Mouse (Mus musculus): ENCODE data around the gene Dnmbp. TPM values are rescaled to one million over a fixed set of nuclear protein-coding genes. Genes with fewer than 3 reads are reported as not detected.

Dnmbp gene
- polyA plus RNA-seq, 1 experiment from 2014 or later, result 4.8 TPM

- peak overlapping the region; percentile 60 for H3K4me2 ChIP-seq (ENCODE audit: low read depth, low read length)
- no peaks in the 10 kb centered on the region for H3K9me3 ChIP-seq (ENCODE audit: low read length)
- H3K36me3 ChIP-seq (replicated peaks; ENCODE audit: insufficient read depth, low read length), result no peaks in the 10 kb centered on the region
- H3K27ac ChIP-seq (ENCODE audit: low read depth), result peak overlapping the region; percentile 84
- H3K9ac ChIP-seq (replicated peaks), result peak overlapping the region; percentile 34
- TF ChIP-seq CTCF (IDR thresholded peaks at IDR 0.05; ENCODE audit: low read depth) (no peak), EP300 (IDR thresholded peaks at IDR 0.05; ENCODE audit: low read depth) (no peak)
- ATAC-seq, result peak; percentile 54
- H3K4me3 ChIP-seq (ENCODE audit: low read depth, low read length), result peak overlapping the region; percentile 32
- DNase-seq, result no peak
- 49% methylated on average over 5 of the region's 5 CpGs for WGBS (ENCODE audit: insufficient replicate concordance)
- peaks cover 10% of the 10 kb centered on the region for H3K4me1 ChIP-seq (ENCODE audit: insufficient read depth)
- no peaks in the 10 kb centered on the region for H3K27me3 ChIP-seq (ENCODE audit: insufficient read depth, low read length)
Measured at GRCm38 (mm10) chr19:43890487-43890886, 49.5 kb downstream of the Dnmbp start.

GRCm38 (mm10) chr19:43887725-43888124 is 52.3 kb downstream of the Dnmbp start:
- H3K4me3 ChIP-seq (ENCODE audit: low read depth, low read length), result peak overlapping the region; percentile 14; the same call in 1 of the 2 replicates
- DNase-seq (no peak), ATAC-seq (peak; percentile 43)
- no peaks in the 10 kb centered on the region for H3K36me3 ChIP-seq (replicated peaks; ENCODE audit: insufficient read depth, low read length)
- H3K9me3 ChIP-seq (ENCODE audit: low read length), result no peaks in the 10 kb centered on the region
- TF ChIP-seq EP300 (IDR thresholded peaks at IDR 0.05; ENCODE audit: low read depth) (no peak), CTCF (IDR thresholded peaks at IDR 0.05; ENCODE audit: low read depth) (no peak)
- no peaks in the 10 kb centered on the region for H3K27me3 ChIP-seq (ENCODE audit: insufficient read depth, low read length)
- peak overlapping the region; percentile 50 for H3K27ac ChIP-seq (ENCODE audit: low read depth)
- peak overlapping the region; percentile 60 for H3K4me2 ChIP-seq (ENCODE audit: low read depth, low read length)
- 66% methylated on average over 2 of the region's 2 CpGs for WGBS (ENCODE audit: insufficient replicate concordance)
- no peak overlapping the region; the same call in 1 of the 2 replicates for H3K9ac ChIP-seq (replicated peaks)
- H3K4me1 ChIP-seq (ENCODE audit: insufficient read depth), result peaks cover 22% of the 10 kb centered on the region

- no peaks in the 10 kb centered on the region for H3K27me3 ChIP-seq (ENCODE audit: insufficient read depth, low read length)
- 0 out of 2 replicates have a peak overlapping the region, but pooled peaks have one; percentile 14 for H3K4me3 ChIP-seq (ENCODE audit: low read depth, low read length)
- ATAC-seq (no peak), DNase-seq (no peak)
- peak overlapping the region; percentile 50 for H3K27ac ChIP-seq (ENCODE audit: low read depth)
- TF ChIP-seq EP300 (IDR thresholded peaks at IDR 0.05; ENCODE audit: low read depth) (no peak), CTCF (IDR thresholded peaks at IDR 0.05; ENCODE audit: low read depth) (0 out of 2 replicates have a peak, but pooled peaks have one; percentile 14)
- H3K9ac ChIP-seq (replicated peaks), result no peak overlapping the region
- H3K4me1 ChIP-seq (ENCODE audit: insufficient read depth), result peaks cover 22% of the 10 kb centered on the region
- H3K4me2 ChIP-seq (ENCODE audit: low read depth, low read length), result peak overlapping the region; percentile 60
- no peaks in the 10 kb centered on the region for H3K36me3 ChIP-seq (replicated peaks; ENCODE audit: insufficient read depth, low read length)
- H3K9me3 ChIP-seq (ENCODE audit: low read length), result no peaks in the 10 kb centered on the region
- 81% methylated on average over 5 of the region's 5 CpGs for WGBS (ENCODE audit: insufficient replicate concordance)
Measured at GRCm38 (mm10) chr19:43887242-43887641, 52.7 kb downstream of the Dnmbp start.

- Histone ChIP-seq H3K27me3 (ENCODE audit: insufficient read depth, low read length) (no peaks in the 10 kb centered on the region), H3K4me3 (ENCODE audit: low read depth, low read length) (no peak overlapping the region), H3K4me1 (ENCODE audit: insufficient read depth) (peaks cover 22% of the 10 kb centered on the region), H3K36me3 (replicated peaks; ENCODE audit: insufficient read depth, low read length) (no peaks in the 10 kb centered on the region), H3K27ac (ENCODE audit: low read depth) (no peak overlapping the region), H3K4me2 (ENCODE audit: low read depth, low read length) (peak overlapping the region; percentile 60; the same call in 1 of the 2 replicates), H3K9ac (replicated peaks) (no peak overlapping the region), H3K9me3 (ENCODE audit: low read length) (no peaks in the 10 kb centered on the region)
- TF ChIP-seq EP300 (IDR thresholded peaks at IDR 0.05; ENCODE audit: low read depth) (no peak), CTCF (IDR thresholded peaks at IDR 0.05; ENCODE audit: low read depth) (no peak)
- WGBS (ENCODE audit: insufficient replicate concordance), result 73% methylated on average over 12 of the region's 12 CpGs
- ATAC-seq, result no peak
- DNase-seq, result no peak
Measured at GRCm38 (mm10) chr19:43886371-43887099, 53.5 kb downstream of the Dnmbp start.

- Histone ChIP-seq H3K9ac (replicated peaks) (no peak overlapping the region), H3K4me3 (ENCODE audit: low read depth, low read length) (no peak overlapping the region), H3K4me2 (ENCODE audit: low read depth, low read length) (peak overlapping the region; percentile 27), H3K27me3 (ENCODE audit: insufficient read depth, low read length) (no peaks in the 10 kb centered on the region), H3K36me3 (replicated peaks; ENCODE audit: insufficient read depth, low read length) (no peaks in the 10 kb centered on the region), H3K27ac (ENCODE audit: low read depth) (no peak overlapping the region; the same call in 1 of the 2 replicates), H3K9me3 (ENCODE audit: low read length) (no peaks in the 10 kb centered on the region), H3K4me1 (ENCODE audit: insufficient read depth) (peaks cover 29% of the 10 kb centered on the region)
- WGBS (ENCODE audit: insufficient replicate concordance), result 24% methylated on average over 13 of the region's 13 CpGs
- peak; percentile 21; the same call in 1 of the 2 replicates for ATAC-seq
- no peak for DNase-seq
- TF ChIP-seq CTCF (IDR thresholded peaks at IDR 0.05; ENCODE audit: low read depth), result no peak
Measured at GRCm38 (mm10) chr19:43884668-43885498, 55.1 kb downstream of the Dnmbp start.

Data from liver, postnatal 0 days (tissue).